Mouse (Mus musculus) forebrain, embryonic 11.5 days (tissue): ENCODE data around the gene Phf11c. TPM values are rescaled to one million over a fixed set of nuclear protein-coding genes. Genes with fewer than 3 reads are reported as not detected.
"Not testable (repeated sequence)": the region's sequence is repeated elsewhere in the genome, so short reads cannot be mapped to it uniquely, and the experiment has no call there.

Experiments used
- ATAC-seq: fragments of 200-750 bp; cut with Nextera tagmentation; replicated peaks from 2 replicates; pipeline ENCODE4 v1.8.0; 2017; ENCODE audit warnings: moderate TSS enrichment; ENCODE audit not compliant: low FRiP score
- DNase-seq: peaks from one replicate; pipeline ENCODE4 v3.0.0-alpha.2; 2017; ENCODE audit warnings: low spot score
- H3K27ac ChIP-seq: fragments of 300-500 bp; sonication (generic); 2 replicates; pipeline ENCODE4 v1.5.1; 2014; ENCODE audit warnings: low read depth, low read length
- H3K27me3 ChIP-seq: fragments of 300-500 bp; sonication (generic); 2 replicates; pipeline ENCODE4 v1.6.1; 2014; ENCODE audit warnings: mild to moderate bottlenecking, low read length, mixed read lengths; ENCODE audit not compliant: control insufficient read depth, insufficient read depth
- H3K36me3 ChIP-seq: fragments of 300-500 bp; sonication (generic); 2 replicates; pipeline ENCODE4 v1.6.1; 2014; ENCODE audit warnings: mild to moderate bottlenecking, low read length, moderate library complexity, mixed read lengths; ENCODE audit not compliant: control insufficient read depth, insufficient read depth
- H3K4me1 ChIP-seq: fragments of 300-500 bp; sonication (generic); replicated peaks from 2 replicates; pipeline ENCODE4 v1.6.1; 2014; ENCODE audit warnings: low read length, mixed read lengths; ENCODE audit not compliant: control insufficient read depth, insufficient read depth
- H3K4me2 ChIP-seq: fragments of 300-500 bp; sonication (generic); 2 replicates; pipeline ENCODE4 v1.6.1; 2014; ENCODE audit warnings: low read depth, mild to moderate bottlenecking, low read length, moderate library complexity, mixed read lengths; ENCODE audit not compliant: severe bottlenecking
- H3K4me3 ChIP-seq: fragments of 300-500 bp; sonication (generic); 2 replicates; pipeline ENCODE4 v1.5.1; 2014; ENCODE audit warnings: low read depth, low read length
- H3K9ac ChIP-seq: fragments of 300-500 bp; sonication (generic); 2 replicates; pipeline ENCODE4 v1.6.1; 2014; ENCODE audit warnings: low read length
- H3K9me3 ChIP-seq: fragments of 300-500 bp; sonication (generic); 2 replicates; pipeline ENCODE4 v1.6.1; 2016; ENCODE audit warnings: low read length, mixed read lengths; ENCODE audit not compliant: control insufficient read depth
- WGBS: fragments of 180-500 bp; shearing (Covaris S2); extraction: QIAGEN DNeasy Blood & Tissue Kit; methylation state at CpG from one replicate; pipeline ENCODE4 v1.1.7; 2014; 5-methylcytosine and 5-hydroxymethylcytosine counted together
- polyA plus RNA-seq: library from polyadenylated mRNA; unstranded; fragments of >200 nt; fragmentation: Nextera tagmentation; extraction: Ambion mirVana; gene quantifications from 2 replicates; pipeline ENCODE4 v1.2.1, GENCODE M21; 2014

Phf11c gene
- polyA plus RNA-seq, 1 experiment from 2014 or later, result 0.67 TPM

DNA sequence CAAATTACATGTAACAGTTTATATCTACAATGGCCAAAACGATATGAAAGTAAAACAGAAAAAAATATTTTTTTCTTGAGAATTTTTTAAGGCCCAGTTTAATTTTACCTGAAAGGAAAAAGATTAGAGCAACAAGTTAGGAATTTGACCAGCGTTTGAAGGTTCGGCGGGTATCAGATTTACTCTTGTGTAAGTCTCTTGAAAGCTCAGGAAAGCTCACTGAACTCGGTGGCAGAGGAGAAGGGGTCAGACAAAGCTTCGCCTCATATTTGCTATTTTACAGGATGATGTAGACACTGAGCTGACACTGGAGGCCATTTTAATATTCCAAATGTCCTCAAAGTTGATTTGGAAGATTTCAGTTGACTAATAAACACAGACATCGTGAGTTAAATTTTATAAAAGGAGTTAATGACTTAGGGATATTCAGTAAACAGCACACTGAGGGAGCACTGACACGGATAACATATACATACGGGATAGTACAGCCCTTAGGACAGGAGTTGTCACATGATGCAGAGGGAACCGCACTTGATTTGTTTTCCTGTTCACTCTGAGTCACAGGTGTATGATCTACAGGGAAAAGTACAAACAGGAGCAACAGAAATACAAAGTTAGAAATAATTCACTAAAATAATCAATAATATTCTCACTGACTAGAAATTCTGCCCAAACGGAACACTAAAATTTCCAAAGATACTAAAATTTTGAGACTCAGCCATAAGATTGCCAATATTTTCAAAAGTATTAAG is 27.9 kb upstream of the Phf11c start:
- ATAC-seq, result no peak
- Histone ChIP-seq H3K4me2 (no peak overlapping the region), H3K27ac (no peak overlapping the region), H3K4me1 (no peaks in the 10 kb centered on the region), H3K9ac (no peak overlapping the region), H3K4me3 (no peak overlapping the region), H3K9me3 (no peaks in the 10 kb centered on the region), H3K27me3 (no peaks in the 10 kb centered on the region), H3K36me3 (no peaks in the 10 kb centered on the region)
- 88% methylated on average over 11 of the region's 11 CpGs for WGBS
- DNase-seq, result no peak

- no peak overlapping the region for H3K9ac ChIP-seq
- no peak overlapping the region for H3K4me2 ChIP-seq
- H3K36me3 ChIP-seq, result no peaks in the 10 kb centered on the region
- no peaks in the 10 kb centered on the region for H3K9me3 ChIP-seq
- H3K4me3 ChIP-seq, result no peak overlapping the region
- no peak for ATAC-seq
- no peak for DNase-seq
- H3K27ac ChIP-seq, result no peak overlapping the region
- H3K27me3 ChIP-seq, result 0 out of 2 replicates have a peak, but pooled peaks cover 2% of the 10 kb centered on the region
- 90% methylated on average over 4 of the region's 4 CpGs for WGBS
- no peaks in the 10 kb centered on the region for H3K4me1 ChIP-seq
Observed at GRCm38 (mm10) chr14:59418171-59418570, 23.0 kb upstream of the Phf11c start.

- not testable (repeated sequence) for DNase-seq, ATAC-seq, H3K4me1 ChIP-seq, H3K27me3 ChIP-seq, H3K9ac ChIP-seq, H3K27ac ChIP-seq, H3K9me3 ChIP-seq, H3K36me3 ChIP-seq, H3K4me3 ChIP-seq, H3K4me2 ChIP-seq
- WGBS, result 96% methylated on average over 2 of the region's 2 CpGs
Observed at GRCm38 (mm10) chr14:59414979-59415378, 19.8 kb upstream of the Phf11c start.

DNA sequence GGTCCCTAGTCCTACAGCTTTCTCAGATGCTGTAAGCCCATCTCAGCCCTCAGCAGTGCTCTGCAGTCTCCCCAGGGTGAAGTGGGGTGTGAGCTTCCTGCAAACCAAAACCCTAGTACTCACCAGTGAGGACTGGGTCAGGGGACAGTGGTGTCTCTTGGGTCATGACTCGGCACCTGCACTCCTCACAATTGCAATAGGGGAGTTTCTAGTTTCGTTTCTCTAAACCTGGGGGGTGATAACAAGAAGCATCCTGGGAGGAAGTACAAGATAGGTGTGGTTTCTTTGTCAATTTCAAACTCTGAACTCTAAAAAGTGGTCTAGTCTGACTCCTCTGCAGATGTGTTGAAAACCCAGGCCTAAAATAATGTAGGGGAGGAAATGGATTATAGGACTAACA is 1.8 kb upstream of the Phf11c start:
- Histone ChIP-seq H3K27ac (no peak overlapping the region), H3K4me3 (no peak overlapping the region), H3K4me2 (no peak overlapping the region), H3K9ac (no peak overlapping the region), H3K4me1 (no peaks in the 10 kb centered on the region), H3K36me3 (no peaks in the 10 kb centered on the region), H3K9me3 (no peaks in the 10 kb centered on the region), H3K27me3 (no peaks in the 10 kb centered on the region)
- 89% methylated on average over 2 of the region's 2 CpGs for WGBS
- ATAC-seq (no peak), DNase-seq (no peak)

DNA sequence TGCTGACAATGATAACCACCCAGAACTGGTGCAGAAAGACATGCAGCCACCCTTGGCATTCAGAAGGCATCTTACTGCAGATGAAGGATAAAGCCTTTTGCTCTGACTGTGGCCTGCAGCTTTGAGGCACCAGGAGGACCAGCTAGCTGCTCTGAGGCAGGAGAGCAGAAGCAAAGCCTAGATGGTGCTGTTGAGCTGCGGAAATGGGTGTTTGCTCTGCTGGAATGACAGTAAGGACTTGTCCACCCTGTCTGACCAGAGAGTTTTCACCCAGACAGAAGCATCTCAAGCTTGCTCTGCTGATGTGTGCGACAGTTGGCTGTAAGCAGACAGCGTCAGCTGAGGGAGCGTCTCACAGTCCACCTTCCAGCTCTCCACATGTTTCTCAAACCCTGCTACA is 5.0 kb downstream of the Phf11c start:
- 73% methylated on average over 4 of the region's 4 CpGs for WGBS

DNA sequence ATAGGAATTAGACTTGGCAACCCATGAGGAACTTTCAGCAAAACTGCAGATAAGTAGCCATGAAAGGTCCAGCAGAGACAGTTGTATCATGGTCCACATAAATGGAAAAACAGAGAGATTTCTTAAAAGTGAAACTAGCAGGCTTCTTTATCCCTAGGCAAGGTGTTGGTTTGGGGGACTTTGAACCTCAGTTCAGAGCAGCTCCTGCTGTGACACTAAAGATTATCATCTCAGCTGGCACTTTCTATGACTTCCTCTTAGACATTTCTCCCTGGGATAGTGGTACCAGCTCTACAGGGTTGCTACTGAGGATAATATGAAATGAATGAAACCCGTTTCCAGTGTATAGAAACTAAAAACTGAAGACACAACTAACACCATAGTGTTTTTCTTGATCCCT is 5.6 kb downstream of the Phf11c start:
- Histone ChIP-seq H3K36me3 (no peaks in the 10 kb centered on the region), H3K27ac (no peak overlapping the region), H3K4me1 (no peaks in the 10 kb centered on the region), H3K4me3 (no peak overlapping the region), H3K9ac (no peak overlapping the region), H3K9me3 (no peaks in the 10 kb centered on the region), H3K4me2 (no peak overlapping the region), H3K27me3 (no peaks in the 10 kb centered on the region)
- DNase-seq, result no peak
- ATAC-seq, result no peak
- WGBS, result 73% methylated on average over 1 of the region's 1 CpGs

More for the DNA sequence above, 5.0 kb downstream of the Phf11c start:
- not testable (repeated sequence) for ATAC-seq, H3K4me1 ChIP-seq, H3K9me3 ChIP-seq, H3K36me3 ChIP-seq, H3K4me3 ChIP-seq, H3K27ac ChIP-seq, H3K4me2 ChIP-seq, H3K9ac ChIP-seq, DNase-seq, H3K27me3 ChIP-seq

DNA sequence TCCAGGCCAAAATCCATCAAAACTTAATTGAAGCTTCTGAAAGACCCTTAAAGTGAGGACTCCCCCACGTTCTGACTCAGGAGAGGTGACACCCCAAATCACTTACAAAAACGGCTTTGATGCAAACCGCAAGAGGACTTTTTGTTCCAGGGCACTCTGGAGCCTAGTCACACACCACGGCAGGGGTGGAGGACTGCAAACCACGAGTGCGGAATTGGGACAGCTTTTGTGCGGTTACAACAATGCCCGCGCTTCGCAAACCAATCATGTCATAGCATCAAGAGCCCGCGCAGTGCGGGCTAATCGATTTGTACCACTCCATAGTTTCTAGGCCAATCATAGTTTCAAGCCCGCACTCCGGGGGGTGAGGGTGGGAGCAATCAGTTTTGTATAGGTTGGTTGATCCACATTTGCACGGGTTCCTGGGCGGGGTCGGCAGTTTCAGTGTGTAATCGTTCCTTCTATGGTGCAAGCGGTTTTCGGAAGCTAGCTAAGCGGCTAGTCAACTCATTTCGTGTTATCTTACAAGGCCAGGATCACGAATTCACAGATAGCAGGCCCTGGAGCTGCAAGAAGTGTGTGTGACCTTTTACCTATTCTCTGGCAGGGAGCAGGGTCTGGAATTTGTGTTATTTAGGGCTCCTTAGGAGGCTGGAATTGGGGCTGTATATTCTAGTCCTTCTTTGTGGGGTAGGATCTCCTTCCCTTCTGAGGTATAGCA is 24.7 kb downstream of the Phf11c start:
- no peak overlapping the region for H3K9ac ChIP-seq
- 93% methylated on average over 25 of the region's 25 CpGs for WGBS
- no peaks in the 10 kb centered on the region for H3K36me3 ChIP-seq
- no peaks in the 10 kb centered on the region for H3K27me3 ChIP-seq
- no peaks in the 10 kb centered on the region for H3K4me1 ChIP-seq
- no peaks in the 10 kb centered on the region; the same call in 1 of the 2 replicates for H3K9me3 ChIP-seq
- DNase-seq (no peak), ATAC-seq (no peak)
- no peak overlapping the region for H3K4me3 ChIP-seq
- H3K4me2 ChIP-seq, result no peak overlapping the region
- H3K27ac ChIP-seq, result no peak overlapping the region

GRCm38 (mm10) chr14:59366386-59367105 is 28.6 kb downstream of the Phf11c start:
- 87% methylated on average over 8 of the region's 8 CpGs for WGBS
- ATAC-seq, result no peak
- no peaks in the 10 kb centered on the region for H3K27me3 ChIP-seq
- H3K4me1 ChIP-seq, result no peaks in the 10 kb centered on the region
- H3K4me3 ChIP-seq, result no peak overlapping the region
- DNase-seq, result no peak
- H3K36me3 ChIP-seq, result no peaks in the 10 kb centered on the region
- H3K9ac ChIP-seq, result no peak overlapping the region
- no peak overlapping the region for H3K4me2 ChIP-seq
- H3K27ac ChIP-seq, result no peak overlapping the region
- no peaks in the 10 kb centered on the region; the same call in 1 of the 2 replicates for H3K9me3 ChIP-seq
